Mouse (Mus musculus) heart, embryonic 14.5 days (tissue): Measurements from ENCODE around the gene Osbpl3. TPM values are rescaled to one million over a fixed set of nuclear protein-coding genes. Genes with fewer than 3 reads are reported as not detected.

Experiments used
- ATAC-seq: fragments of 200-750 bp; cut with Nextera tagmentation; 2 replicates; pipeline ENCODE4 v1.8.0; 2017; ENCODE audit warnings: low read depth, moderate TSS enrichment; ENCODE audit not compliant: insufficient number of reproducible peaks, insufficient read depth, low FRiP score
- H3K27ac ChIP-seq, 2 experiments: fragments of 200-500 bp in 1 of 2; fragments of 300-500 bp in 1 of 2; sonication (generic) in 1 of 2; replicated peaks in 1 of 2; 2 replicates each; pipeline ENCODE4 v1.5.1; 2012 to 2014; ENCODE audit warnings: low read depth in 2 of 2, low read length in 2 of 2, control low read depth in 1 of 2, mild to moderate bottlenecking in 1 of 2, mixed read lengths in 1 of 2; ENCODE audit not compliant: control insufficient read depth in 1 of 2, insufficient read depth in 1 of 2
- H3K27me3 ChIP-seq: fragments of 300-500 bp; sonication (generic); 2 replicates; pipeline ENCODE4 v1.6.1; 2014; ENCODE audit warnings: mild to moderate bottlenecking, low read length, control low read depth; ENCODE audit not compliant: control insufficient read depth, insufficient read depth
- H3K36me3 ChIP-seq: fragments of 300-500 bp; sonication (generic); 2 replicates; pipeline ENCODE4 v1.6.1; 2014; ENCODE audit warnings: mild to moderate bottlenecking, control low read depth, low read length, mixed read lengths; ENCODE audit not compliant: control insufficient read depth, insufficient read depth
- H3K4me1 ChIP-seq, 2 experiments: fragments of 200-500 bp in 1 of 2; fragments of 300-500 bp in 1 of 2; sonication (generic) in 1 of 2; 2 replicates each; pipeline ENCODE4 v1.6.1; 2012 to 2014; ENCODE audit warnings: low read length in 2 of 2, control low read depth in 1 of 2, mixed read lengths in 1 of 2; ENCODE audit not compliant: control insufficient read depth in 2 of 2, insufficient read depth in 2 of 2
- H3K4me2 ChIP-seq: fragments of 300-500 bp; sonication (generic); 2 replicates; pipeline ENCODE4 v1.6.1; 2014; ENCODE audit warnings: mild to moderate bottlenecking, low read length
- H3K4me3 ChIP-seq, 2 experiments: fragments of 200-500 bp in 1 of 2; fragments of 300-500 bp in 1 of 2; sonication (generic) in 1 of 2; 2 replicates each; pipeline ENCODE4 v1.5.1; 2012 to 2014; ENCODE audit warnings: low read length in 2 of 2, mild to moderate bottlenecking in 2 of 2, control low read depth in 1 of 2, low read depth in 1 of 2, moderate library complexity in 1 of 2; ENCODE audit not compliant: control insufficient read depth in 1 of 2, insufficient read depth in 1 of 2
- H3K9ac ChIP-seq: fragments of 300-500 bp; sonication (generic); 2 replicates; pipeline ENCODE4 v1.6.1; 2014; ENCODE audit warnings: mild to moderate bottlenecking, low read length
- H3K9me3 ChIP-seq: fragments of 300-500 bp; sonication (generic); 2 replicates; pipeline ENCODE4 v1.6.1; 2016; ENCODE audit warnings: low read length, control low read depth; ENCODE audit not compliant: control insufficient read depth
- WGBS: fragments of 180-500 bp; shearing (Covaris S2); extraction: QIAGEN DNeasy Blood & Tissue Kit; methylation state at CpG from one replicate; pipeline ENCODE4 v1.1.7; 2014; 5-methylcytosine and 5-hydroxymethylcytosine counted together
- polyA plus RNA-seq: library from polyadenylated mRNA; unstranded; fragments of >200 nt; fragmentation: Nextera tagmentation; extraction: Ambion mirVana; gene quantifications from 2 replicates; pipeline ENCODE4 v1.2.1, GENCODE M21; 2014

The Osbpl3 gene
- polyA plus RNA-seq, 1 experiment from 2014 or later: 16.7 TPM

- Histone ChIP-seq H3K27ac (no peak overlapping the region; a peak in 1 of 4 replicates), H3K9ac (no peak overlapping the region), H3K9me3 (no peaks in the 10 kb centered on the region), H3K4me1 (peaks cover 13 to 23% of the 10 kb centered on the region in 2 experiments), H3K4me3 (no peak overlapping the region), H3K27me3 (no peaks in the 10 kb centered on the region), H3K4me2 (no peak overlapping the region), H3K36me3 (no peaks in the 10 kb centered on the region)
- ATAC-seq: no peak
- WGBS: 93% methylated on average over 4 of the region's 4 CpGs
Measured at GRCm38 (mm10) chr6:50418951-50419350, 37.0 kb downstream of the Osbpl3 start.

- no peak overlapping the region for H3K4me2 ChIP-seq
- H3K27me3 ChIP-seq: no peaks in the 10 kb centered on the region
- H3K4me3 ChIP-seq: no peak overlapping the region
- ATAC-seq: no peak
- no peaks in the 10 kb centered on the region for H3K36me3 ChIP-seq
- H3K9me3 ChIP-seq: no peaks in the 10 kb centered on the region
- no peak overlapping the region for H3K9ac ChIP-seq
- WGBS: 89% methylated on average over 5 of the region's 5 CpGs
- H3K4me1 ChIP-seq: peaks cover 21 to 40% of the 10 kb centered on the region in 2 experiments
- no peak overlapping the region for H3K27ac ChIP-seq
Measured at GRCm38 (mm10) chr6:50416854-50417253, 39.1 kb downstream of the Osbpl3 start.

DNA sequence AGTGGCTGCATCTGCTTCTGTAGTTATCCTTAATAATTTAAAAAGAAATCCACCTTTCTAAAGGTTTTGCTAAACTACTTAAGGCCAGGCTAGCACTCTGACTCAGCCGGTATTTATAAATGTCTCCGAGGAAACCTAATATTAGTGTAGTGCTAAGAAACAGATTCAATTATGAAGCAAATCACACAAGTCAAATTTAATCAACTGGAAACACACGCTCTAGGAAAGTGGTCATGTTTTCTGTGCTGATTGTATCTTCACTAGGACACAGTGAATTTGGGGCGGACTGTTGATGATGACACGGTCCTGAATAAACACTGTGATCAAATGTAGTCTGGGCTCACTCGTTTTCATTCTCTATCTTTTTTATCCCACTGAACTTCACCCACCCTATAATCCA, 40.6 kb downstream of the Osbpl3 start:
- ATAC-seq: no peak
- 0 out of 2 replicates have a peak, but pooled peaks cover 4% of the 10 kb centered on the region for H3K36me3 ChIP-seq
- H3K27me3 ChIP-seq: no peaks in the 10 kb centered on the region
- WGBS: 79% methylated on average over 6 of the region's 6 CpGs
- H3K9me3 ChIP-seq: no peaks in the 10 kb centered on the region
- no peak overlapping the region for H3K4me3 ChIP-seq
- H3K4me2 ChIP-seq: no peak overlapping the region
- peaks cover 21 to 47% of the 10 kb centered on the region in 2 experiments for H3K4me1 ChIP-seq
- no peak overlapping the region for H3K27ac ChIP-seq
- no peak overlapping the region for H3K9ac ChIP-seq

- H3K9me3 ChIP-seq: no peaks in the 10 kb centered on the region
- H3K4me3 ChIP-seq: no peak overlapping the region
- peaks cover 21 to 43% of the 10 kb centered on the region in 2 experiments for H3K4me1 ChIP-seq
- H3K27ac ChIP-seq: peak overlapping the region; percentile 54 to 66
- 38% methylated on average over 6 of the region's 6 CpGs for WGBS
- H3K36me3 ChIP-seq: 0 out of 2 replicates have a peak, but pooled peaks cover 4% of the 10 kb centered on the region
- peak overlapping the region; percentile 49; the same call in 1 of the 2 replicates for H3K9ac ChIP-seq
- no peaks in the 10 kb centered on the region for H3K27me3 ChIP-seq
- no peak overlapping the region for H3K4me2 ChIP-seq
- no peak for ATAC-seq
Measured at GRCm38 (mm10) chr6:50414547-50414946, 41.5 kb downstream of the Osbpl3 start.

- H3K36me3 ChIP-seq: 0 out of 2 replicates have a peak, but pooled peaks cover 4% of the 10 kb centered on the region
- 85% methylated on average over 1 of the region's 1 CpGs for WGBS
- ATAC-seq: no peak
- H3K4me1 ChIP-seq: peaks cover 17 to 37% of the 10 kb centered on the region in 2 experiments
- H3K9me3 ChIP-seq: no peaks in the 10 kb centered on the region
- no peaks in the 10 kb centered on the region for H3K27me3 ChIP-seq
- no peak overlapping the region for H3K4me3 ChIP-seq
- H3K27ac ChIP-seq: no peak overlapping the region
- no peak overlapping the region for H3K4me2 ChIP-seq
- no peak overlapping the region for H3K9ac ChIP-seq
Measured at GRCm38 (mm10) chr6:50413381-50413780, 42.6 kb downstream of the Osbpl3 start.

DNA sequence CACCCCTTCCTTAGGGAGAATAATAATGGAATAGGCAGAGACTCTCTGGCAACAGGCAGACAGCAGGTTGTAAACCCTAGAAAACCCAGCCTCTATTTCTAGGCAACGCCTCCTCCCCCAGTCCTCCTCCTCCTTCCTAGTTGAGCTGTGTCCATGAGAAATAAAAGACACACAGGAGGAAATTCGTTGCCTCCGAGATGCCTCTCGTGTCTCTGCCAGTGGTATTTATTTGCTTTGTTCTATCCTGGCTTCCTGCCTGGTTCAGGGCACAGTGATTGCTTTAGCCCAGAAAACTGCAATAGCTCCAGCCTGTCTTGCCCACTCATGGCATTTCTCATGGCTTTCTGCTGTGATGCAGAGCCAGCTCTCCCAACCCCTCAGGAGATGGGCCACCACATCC, 43.8 kb downstream of the Osbpl3 start:
- no peak overlapping the region for H3K9ac ChIP-seq
- no peaks in the 10 kb centered on the region for H3K9me3 ChIP-seq
- H3K4me3 ChIP-seq: no peak overlapping the region
- H3K4me1 ChIP-seq: peaks cover 17 to 39% of the 10 kb centered on the region in 2 experiments
- peak overlapping the region in 1 of 2 experiments; percentile 9; a peak in 1 of 4 replicates for H3K27ac ChIP-seq
- no peak for ATAC-seq
- no peaks in the 10 kb centered on the region for H3K27me3 ChIP-seq
- H3K36me3 ChIP-seq: 0 out of 2 replicates have a peak, but pooled peaks cover 4% of the 10 kb centered on the region
- WGBS: 46% methylated on average over 4 of the region's 4 CpGs
- H3K4me2 ChIP-seq: no peak overlapping the region

- Histone ChIP-seq H3K4me1 (peaks cover 25 to 40% of the 10 kb centered on the region in 2 experiments), H3K36me3 (no peaks in the 10 kb centered on the region), H3K27ac (peak overlapping the region; percentile 81 to 89), H3K9me3 (no peaks in the 10 kb centered on the region), H3K4me3 (no peak overlapping the region), H3K27me3 (no peaks in the 10 kb centered on the region), H3K9ac (no peak overlapping the region), H3K4me2 (peak overlapping the region; percentile 34)
- 30% methylated on average over 11 of the region's 11 CpGs for WGBS
- peak; percentile 59; the same call in 1 of the 2 replicates for ATAC-seq
Measured at GRCm38 (mm10) chr6:50404698-50405097, 51.3 kb downstream of the Osbpl3 start.

GRCm38 (mm10) chr6:50403524-50403923, 52.5 kb downstream of the Osbpl3 start:
- peaks cover 25 to 47% of the 10 kb centered on the region in 2 experiments for H3K4me1 ChIP-seq
- no peaks in the 10 kb centered on the region for H3K36me3 ChIP-seq
- WGBS: 63% methylated on average over 4 of the region's 4 CpGs
- H3K4me3 ChIP-seq: no peak overlapping the region
- no peaks in the 10 kb centered on the region for H3K27me3 ChIP-seq
- no peak for ATAC-seq
- 0 out of 4 replicates have a peak overlapping the region, but pooled peaks of 1 of the 2 experiments have one; percentile 11 for H3K27ac ChIP-seq
- no peaks in the 10 kb centered on the region for H3K9me3 ChIP-seq
- H3K4me2 ChIP-seq: no peak overlapping the region
- no peak overlapping the region for H3K9ac ChIP-seq
